Mouse (Mus musculus) forebrain, embryonic 11.5 days (tissue): Measurements from ENCODE around the gene Sh3bp2. TPM values are rescaled to one million over a fixed set of nuclear protein-coding genes. Genes with fewer than 3 reads are reported as not detected.

ENCODE experiments used
- ATAC-seq: fragments of 200-750 bp; cut with Nextera tagmentation; replicated peaks from 2 replicates; pipeline ENCODE4 v1.8.0; 2017; ENCODE audit warnings: moderate TSS enrichment; ENCODE audit not compliant: low FRiP score
- DNase-seq: peaks from one replicate; pipeline ENCODE4 v3.0.0-alpha.2; 2017; ENCODE audit warnings: low spot score
- H3K27ac ChIP-seq: fragments of 300-500 bp; sonication (generic); 2 replicates; pipeline ENCODE4 v1.5.1; 2014; ENCODE audit warnings: low read depth, low read length
- H3K27me3 ChIP-seq: fragments of 300-500 bp; sonication (generic); 2 replicates; pipeline ENCODE4 v1.6.1; 2014; ENCODE audit warnings: mild to moderate bottlenecking, low read length, mixed read lengths; ENCODE audit not compliant: control insufficient read depth, insufficient read depth
- H3K36me3 ChIP-seq: fragments of 300-500 bp; sonication (generic); 2 replicates; pipeline ENCODE4 v1.6.1; 2014; ENCODE audit warnings: mild to moderate bottlenecking, low read length, moderate library complexity, mixed read lengths; ENCODE audit not compliant: control insufficient read depth, insufficient read depth
- H3K4me1 ChIP-seq: fragments of 300-500 bp; sonication (generic); replicated peaks from 2 replicates; pipeline ENCODE4 v1.6.1; 2014; ENCODE audit warnings: low read length, mixed read lengths; ENCODE audit not compliant: control insufficient read depth, insufficient read depth
- H3K4me2 ChIP-seq: fragments of 300-500 bp; sonication (generic); 2 replicates; pipeline ENCODE4 v1.6.1; 2014; ENCODE audit warnings: low read depth, mild to moderate bottlenecking, low read length, moderate library complexity, mixed read lengths; ENCODE audit not compliant: severe bottlenecking
- H3K4me3 ChIP-seq: fragments of 300-500 bp; sonication (generic); 2 replicates; pipeline ENCODE4 v1.5.1; 2014; ENCODE audit warnings: low read depth, low read length
- H3K9ac ChIP-seq: fragments of 300-500 bp; sonication (generic); 2 replicates; pipeline ENCODE4 v1.6.1; 2014; ENCODE audit warnings: low read length
- H3K9me3 ChIP-seq: fragments of 300-500 bp; sonication (generic); 2 replicates; pipeline ENCODE4 v1.6.1; 2016; ENCODE audit warnings: low read length, mixed read lengths; ENCODE audit not compliant: control insufficient read depth
- WGBS: fragments of 180-500 bp; shearing (Covaris S2); extraction: QIAGEN DNeasy Blood & Tissue Kit; methylation state at CpG from one replicate; pipeline ENCODE4 v1.1.7; 2014; 5-methylcytosine and 5-hydroxymethylcytosine counted together
- polyA plus RNA-seq: library from polyadenylated mRNA; unstranded; fragments of >200 nt; fragmentation: Nextera tagmentation; extraction: Ambion mirVana; gene quantifications from 2 replicates; pipeline ENCODE4 v1.2.1, GENCODE M21; 2014

Sh3bp2 gene
- polyA plus RNA-seq, 1 experiment from 2014 or later: 10.7 TPM

- no peak overlapping the region for H3K9ac ChIP-seq
- H3K4me2 ChIP-seq: no peak overlapping the region
- WGBS: 60% methylated on average over 4 of the region's 4 CpGs
- H3K27me3 ChIP-seq: no peaks in the 10 kb centered on the region; the same call in 1 of the 2 replicates
- no peak for DNase-seq
- no peak overlapping the region for H3K27ac ChIP-seq
- no peak for ATAC-seq
- H3K36me3 ChIP-seq: no peaks in the 10 kb centered on the region
- no peaks in the 10 kb centered on the region for H3K9me3 ChIP-seq
- no peak overlapping the region for H3K4me3 ChIP-seq
- H3K4me1 ChIP-seq: peaks cover 4% of the 10 kb centered on the region; the same call in 1 of the 2 replicates
These were observed 5.0 kb downstream of the Sh3bp2 start for GRCm38 (mm10) chr5:34530687-34531086.

GRCm38 (mm10) chr5:34533066-34533465, 7.4 kb downstream of the Sh3bp2 start:
- H3K9ac ChIP-seq: no peak overlapping the region
- H3K27me3 ChIP-seq: no peaks in the 10 kb centered on the region
- no peaks in the 10 kb centered on the region for H3K9me3 ChIP-seq
- 87% methylated on average over 5 of the region's 5 CpGs for WGBS
- H3K4me3 ChIP-seq: no peak overlapping the region
- H3K36me3 ChIP-seq: no peaks in the 10 kb centered on the region
- H3K27ac ChIP-seq: no peak overlapping the region
- ATAC-seq (no peak), DNase-seq (no peak)
- H3K4me2 ChIP-seq: no peak overlapping the region
- H3K4me1 ChIP-seq: no peaks in the 10 kb centered on the region

GRCm38 (mm10) chr5:34533820-34534219, 8.2 kb downstream of the Sh3bp2 start:
- no peak overlapping the region for H3K9ac ChIP-seq
- no peak overlapping the region for H3K4me3 ChIP-seq
- H3K36me3 ChIP-seq: no peaks in the 10 kb centered on the region
- H3K27ac ChIP-seq: no peak overlapping the region
- WGBS: 71% methylated on average over 3 of the region's 3 CpGs
- no peaks in the 10 kb centered on the region for H3K27me3 ChIP-seq
- no peak overlapping the region for H3K4me2 ChIP-seq
- H3K9me3 ChIP-seq: no peaks in the 10 kb centered on the region
- ATAC-seq (no peak), DNase-seq (no peak)
- H3K4me1 ChIP-seq: no peaks in the 10 kb centered on the region

- no peaks in the 10 kb centered on the region for H3K27me3 ChIP-seq
- no peak overlapping the region for H3K27ac ChIP-seq
- WGBS: 75% methylated on average over 5 of the region's 5 CpGs
- H3K9ac ChIP-seq: no peak overlapping the region
- no peak overlapping the region for H3K4me2 ChIP-seq
- H3K4me1 ChIP-seq: no peaks in the 10 kb centered on the region
- H3K4me3 ChIP-seq: no peak overlapping the region
- ATAC-seq (no peak), DNase-seq (no peak)
- H3K36me3 ChIP-seq: no peaks in the 10 kb centered on the region
- no peaks in the 10 kb centered on the region for H3K9me3 ChIP-seq
These were observed 9.3 kb downstream of the Sh3bp2 start for GRCm38 (mm10) chr5:34534776-34535581.

- WGBS: 86% methylated on average over 7 of the region's 7 CpGs
These were observed 10.2 kb downstream of the Sh3bp2 start for GRCm38 (mm10) chr5:34535831-34536230.

GRCm38 (mm10) chr5:34538079-34538478, 12.4 kb downstream of the Sh3bp2 start:
- DNase-seq (no peak), ATAC-seq (no peak)
- Histone ChIP-seq H3K4me1 (no peaks in the 10 kb centered on the region), H3K36me3 (no peaks in the 10 kb centered on the region), H3K9me3 (no peaks in the 10 kb centered on the region), H3K9ac (no peak overlapping the region), H3K4me2 (no peak overlapping the region), H3K27me3 (no peaks in the 10 kb centered on the region), H3K4me3 (no peak overlapping the region), H3K27ac (no peak overlapping the region)
- 79% methylated on average over 7 of the region's 7 CpGs for WGBS

More at GRCm38 (mm10) chr5:34535831-34536230, 10.2 kb downstream of the Sh3bp2 start:
- no peaks in the 10 kb centered on the region for H3K36me3 ChIP-seq
- no peaks in the 10 kb centered on the region for H3K27me3 ChIP-seq
- no peak overlapping the region for H3K4me3 ChIP-seq
- H3K9ac ChIP-seq: no peak overlapping the region
- no peak for ATAC-seq
- no peak overlapping the region for H3K4me2 ChIP-seq
- no peak for DNase-seq
- H3K9me3 ChIP-seq: no peaks in the 10 kb centered on the region
- H3K4me1 ChIP-seq: no peaks in the 10 kb centered on the region
- no peak overlapping the region for H3K27ac ChIP-seq

GRCm38 (mm10) chr5:34538527-34538926, 12.9 kb downstream of the Sh3bp2 start:
- H3K4me2 ChIP-seq: no peak overlapping the region
- no peak overlapping the region for H3K27ac ChIP-seq

GRCm38 (mm10) chr5:34539121-34539520, 13.5 kb downstream of the Sh3bp2 start:
- DNase-seq (no peak), ATAC-seq (no peak)
- H3K9ac ChIP-seq: no peak overlapping the region
- WGBS: 87% methylated on average over 2 of the region's 2 CpGs
- H3K27me3 ChIP-seq: no peaks in the 10 kb centered on the region
- no peak overlapping the region for H3K27ac ChIP-seq
- H3K9me3 ChIP-seq: no peaks in the 10 kb centered on the region
- H3K4me2 ChIP-seq: no peak overlapping the region
- H3K4me3 ChIP-seq: no peak overlapping the region
- no peaks in the 10 kb centered on the region for H3K36me3 ChIP-seq
- no peaks in the 10 kb centered on the region for H3K4me1 ChIP-seq

More at GRCm38 (mm10) chr5:34538527-34538926, 12.9 kb downstream of the Sh3bp2 start:
- ATAC-seq: no peak
- no peaks in the 10 kb centered on the region for H3K4me1 ChIP-seq
- no peak overlapping the region for H3K9ac ChIP-seq
- 34% methylated on average over 5 of the region's 5 CpGs for WGBS
- H3K9me3 ChIP-seq: no peaks in the 10 kb centered on the region
- no peaks in the 10 kb centered on the region for H3K27me3 ChIP-seq
- no peaks in the 10 kb centered on the region for H3K36me3 ChIP-seq
- DNase-seq: no peak
- no peak overlapping the region for H3K4me3 ChIP-seq

- no peaks in the 10 kb centered on the region for H3K27me3 ChIP-seq
- 57% methylated on average over 1 of the region's 1 CpGs for WGBS
- no peak overlapping the region for H3K4me2 ChIP-seq
- no peak overlapping the region for H3K4me3 ChIP-seq
- H3K36me3 ChIP-seq: no peaks in the 10 kb centered on the region
- no peaks in the 10 kb centered on the region for H3K4me1 ChIP-seq
- no peak for ATAC-seq
- no peak overlapping the region for H3K9ac ChIP-seq
- no peak overlapping the region for H3K27ac ChIP-seq
- H3K9me3 ChIP-seq: no peaks in the 10 kb centered on the region
- no peak for DNase-seq
These were observed 16.5 kb downstream of the Sh3bp2 start for GRCm38 (mm10) chr5:34542166-34542565.
